Mouse (Mus musculus) intestine, embryonic 16.5 days (tissue): Measurements from ENCODE around the gene Gm20695. TPM values are rescaled to one million over a fixed set of nuclear protein-coding genes. Genes with fewer than 3 reads are reported as not detected.
A peak's percentile ranks its signal among the peaks of the same experiment; 100 is the strongest.

Source experiments
- ATAC-seq: fragments of 200-750 bp; cut with Nextera tagmentation; 2 replicates; pipeline ENCODE4 v1.8.0; 2017; ENCODE audit warnings: moderate TSS enrichment, moderate library complexity
- H3K27ac ChIP-seq: fragments of 300-500 bp; sonication (generic); 2 replicates; pipeline ENCODE4 v1.5.1; 2014; ENCODE audit warnings: mild to moderate bottlenecking, low read length
- H3K27me3 ChIP-seq: fragments of 300-500 bp; sonication (generic); replicated peaks from 2 replicates; pipeline ENCODE4 v1.6.1; 2014; ENCODE audit warnings: low read length, control low read depth, mixed read lengths; ENCODE audit not compliant: control insufficient read depth, insufficient read depth
- H3K36me3 ChIP-seq: fragments of 300-500 bp; sonication (generic); 2 replicates; pipeline ENCODE4 v1.6.1; 2014; ENCODE audit warnings: low read length, control low read depth; ENCODE audit not compliant: control insufficient read depth, insufficient read depth
- H3K4me1 ChIP-seq: fragments of 300-500 bp; sonication (generic); 2 replicates; pipeline ENCODE4 v1.6.1; 2014; ENCODE audit warnings: low read length, control low read depth, mixed read lengths; ENCODE audit not compliant: control insufficient read depth, insufficient read depth
- H3K4me2 ChIP-seq: fragments of 300-500 bp; sonication (generic); 2 replicates; pipeline ENCODE4 v1.6.1; 2014; ENCODE audit warnings: low read depth, low read length, control low read depth
- H3K4me3 ChIP-seq: fragments of 300-500 bp; sonication (generic); 2 replicates; pipeline ENCODE4 v1.5.1; 2014; ENCODE audit warnings: mild to moderate bottlenecking, low read length
- H3K9ac ChIP-seq: fragments of 300-500 bp; sonication (generic); 2 replicates; pipeline ENCODE4 v1.6.1; 2014; ENCODE audit warnings: low read depth, low read length
- H3K9me3 ChIP-seq: fragments of 300-500 bp; sonication (generic); 2 replicates; pipeline ENCODE4 v1.6.1; 2016; ENCODE audit warnings: low read length, control low read depth; ENCODE audit not compliant: control insufficient read depth
- WGBS: fragments of 180-500 bp; shearing (Covaris S2); extraction: QIAGEN DNeasy Blood & Tissue Kit; methylation state at CpG from one replicate; pipeline ENCODE4 v1.1.7; 2014; 5-methylcytosine and 5-hydroxymethylcytosine counted together
- microRNA-seq: library from miRNA; unstranded; fragments of <30 nt; microRNA quantifications from one replicate; pipeline ENCODE4, GENCODE M21; 2016
- polyA plus RNA-seq: library from polyadenylated mRNA; unstranded; fragments of >200 nt; fragmentation: Nextera tagmentation; extraction: Ambion mirVana; gene quantifications from 2 replicates; pipeline ENCODE4 v1.2.1, GENCODE M21; 2015

Gene Gm20695
- polyA plus RNA-seq, 1 experiment from 2014 or later = 0.95 TPM

GRCm38 (mm10) chr16:3964990-3965389 is 80.5 kb downstream of the Gm20695 start:
- no peak overlapping the region for H3K9ac ChIP-seq
- H3K36me3 ChIP-seq = no peaks in the 10 kb centered on the region
- H3K4me3 ChIP-seq = no peak overlapping the region
- peak; percentile 51 for ATAC-seq
- 69% methylated on average over 10 of the region's 10 CpGs for WGBS
- no peaks in the 10 kb centered on the region for H3K9me3 ChIP-seq
- H3K4me2 ChIP-seq = no peak overlapping the region
- no peaks in the 10 kb centered on the region for H3K27me3 ChIP-seq
- H3K27ac ChIP-seq = no peak overlapping the region
- H3K4me1 ChIP-seq = peaks cover 8% of the 10 kb centered on the region; the same call in 1 of the 2 replicates

GRCm38 (mm10) chr16:3965534-3965933 is 81.1 kb downstream of the Gm20695 start:
- Histone ChIP-seq H3K4me1 (peaks cover 8% of the 10 kb centered on the region; the same call in 1 of the 2 replicates), H3K4me3 (no peak overlapping the region), H3K4me2 (no peak overlapping the region), H3K27me3 (no peaks in the 10 kb centered on the region), H3K27ac (no peak overlapping the region), H3K9ac (no peak overlapping the region), H3K9me3 (no peaks in the 10 kb centered on the region), H3K36me3 (no peaks in the 10 kb centered on the region)
- ATAC-seq = peak; percentile 93
- 80% methylated on average over 3 of the region's 3 CpGs for WGBS

Small RNA genes within 50 kb of the gene (microRNA-seq; reads per million reads assigned to microRNA genes)
- not detected for gene Gm23493

Other genes starting within 250 kb of the Gm20695 start
- 0.12 and 0.16 TPM in 2 replicates for gene Mefv, start 166.6 kb upstream of the Gm20695 start, polyA plus RNA-seq
- 35.3 and 35.8 TPM in 2 replicates for gene Zfp263, start 140.6 kb upstream of the Gm20695 start, polyA plus RNA-seq
- gene Olfr15, start 53.8 kb upstream of the Gm20695 start, polyA plus RNA-seq = not detected in 2 replicates
- gene Zfp174, start 37.4 kb upstream of the Gm20695 start, polyA plus RNA-seq = 0.65 and 0.82 TPM in 2 replicates
- 43.3 and 44.1 TPM in 2 replicates for gene Naa60, start 12.3 kb upstream of the Gm20695 start, polyA plus RNA-seq
- gene Zfp597, start 87 bp upstream of the Gm20695 start, polyA plus RNA-seq = 3.6 and 4.3 TPM in 2 replicates
- 5.3 and 7.1 TPM in 2 replicates for gene 1700037C18Rik, start 24.0 kb downstream of the Gm20695 start, polyA plus RNA-seq
- 16.2 and 16.6 TPM in 2 replicates for gene Cluap1, start 24.2 kb downstream of the Gm20695 start, polyA plus RNA-seq
- 1.2 and 1.6 TPM in 2 replicates for gene Nlrc3, start 92.0 kb downstream of the Gm20695 start, polyA plus RNA-seq
- gene Slx4, start 119.1 kb downstream of the Gm20695 start, polyA plus RNA-seq = 10.5 and 11.3 TPM in 2 replicates
- gene Dnase1, start 152.3 kb downstream of the Gm20695 start, polyA plus RNA-seq = 4.3 and 4.5 TPM in 2 replicates
- gene Trap1, start 193.2 kb downstream of the Gm20695 start, polyA plus RNA-seq = 128 and 131 TPM in 2 replicates